Mouse (Mus musculus): ENCODE data around the gene Pgap3. TPM values are rescaled to one million over a fixed set of nuclear protein-coding genes. Genes with fewer than 3 reads are reported as not detected.

The Pgap3 gene
- polyA plus RNA-seq, 1 experiment from 2014 or later = 6.7 TPM

DNA sequence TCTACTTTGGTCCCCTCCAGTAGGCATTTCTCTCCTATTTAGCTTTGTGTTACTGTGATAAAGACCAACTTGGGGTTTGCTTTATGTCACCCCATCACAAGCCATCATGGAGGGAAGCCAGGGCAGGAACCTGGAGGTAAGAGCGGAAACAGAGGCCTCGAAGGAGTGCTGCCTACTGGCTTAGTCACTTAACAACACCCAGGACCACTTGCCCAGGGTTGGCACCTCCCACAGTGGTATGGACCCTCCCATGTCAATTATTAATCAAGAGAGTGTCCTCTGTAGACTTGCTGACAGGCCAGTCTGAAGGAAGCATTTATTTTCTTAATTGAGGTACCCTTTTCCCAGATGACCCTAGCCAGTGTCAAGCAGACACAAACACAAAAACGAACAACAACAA is 526 bp upstream of the Pgap3 start:
- ATAC-seq (ENCODE audit: insufficient read depth, low FRiP score, low TSS enrichment) = no peak

GRCm38 (mm10) chr11:98397946-98398345 is 2.3 kb downstream of the Pgap3 start:
- no peak overlapping the region for H3K4me2 ChIP-seq (ENCODE audit: low read depth)
- 88% methylated on average over 7 of the region's 7 CpGs for WGBS

More for the DNA sequence above, 526 bp upstream of the Pgap3 start:
- no peaks in the 10 kb centered on the region for H3K27me3 ChIP-seq (ENCODE audit: control insufficient read depth, insufficient read depth, low read length)
- peak overlapping the region; percentile 73 for H3K9ac ChIP-seq (ENCODE audit: low read length)
- peaks cover 4% of the 10 kb centered on the region; the same call in 1 of the 2 replicates for H3K4me1 ChIP-seq (ENCODE audit: control insufficient read depth, insufficient read depth, low read length)
- 69% methylated on average over 3 of the region's 3 CpGs for WGBS
- no peak overlapping the region; the same call in 1 of the 2 replicates for H3K27ac ChIP-seq (ENCODE audit: low read depth, low read length)
- no peak for DNase-seq (ENCODE audit: low spot score)
- H3K4me2 ChIP-seq (ENCODE audit: low read depth) = peak overlapping the region; percentile 79
- H3K36me3 ChIP-seq (ENCODE audit: control insufficient read depth, insufficient read depth, low read length) = no peaks in the 10 kb centered on the region
- no peaks in the 10 kb centered on the region for H3K9me3 ChIP-seq (ENCODE audit: control insufficient read depth, low read length)
- peak overlapping the region; percentile 65 for H3K4me3 ChIP-seq (ENCODE audit: low read depth, low read length)

DNA sequence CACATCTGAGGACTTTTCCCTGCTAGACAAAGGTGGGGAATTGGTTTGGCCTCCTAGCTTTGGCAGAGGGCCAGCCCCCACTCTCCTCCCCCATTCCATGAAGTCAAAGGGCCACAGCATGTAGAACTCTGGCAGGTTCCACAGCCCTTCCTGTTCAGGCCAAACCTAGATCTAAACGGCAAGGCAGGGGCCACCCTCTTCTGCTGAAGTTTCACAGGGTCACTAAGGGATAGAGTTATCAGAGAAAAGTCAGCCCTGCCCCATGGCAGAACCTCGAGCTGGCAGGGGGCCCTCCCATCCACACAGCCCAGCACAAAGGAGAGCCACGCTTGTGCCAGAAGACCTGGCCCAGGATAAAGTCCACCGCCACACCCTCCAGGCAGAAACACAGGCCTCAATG is 5.2 kb downstream of the Pgap3 start:
- H3K36me3 ChIP-seq (ENCODE audit: control insufficient read depth, insufficient read depth, low read length) = no peaks in the 10 kb centered on the region
- ATAC-seq (ENCODE audit: insufficient read depth, low FRiP score, low TSS enrichment) = no peak
- WGBS = 68% methylated on average over 4 of the region's 4 CpGs
- H3K4me2 ChIP-seq (ENCODE audit: low read depth) = no peak overlapping the region
- H3K4me1 ChIP-seq (ENCODE audit: control insufficient read depth, insufficient read depth, low read length) = no peaks in the 10 kb centered on the region
- H3K27ac ChIP-seq (ENCODE audit: low read depth, low read length) = no peak overlapping the region
- no peak overlapping the region for H3K9ac ChIP-seq (ENCODE audit: low read length)
- no peak for DNase-seq (ENCODE audit: low spot score)
- no peak overlapping the region for H3K4me3 ChIP-seq (ENCODE audit: low read depth, low read length)
- H3K27me3 ChIP-seq (ENCODE audit: control insufficient read depth, insufficient read depth, low read length) = peaks cover 6% of the 10 kb centered on the region; the same call in 1 of the 2 replicates
- no peaks in the 10 kb centered on the region for H3K9me3 ChIP-seq (ENCODE audit: control insufficient read depth, low read length)

More at GRCm38 (mm10) chr11:98397946-98398345, 2.3 kb downstream of the Pgap3 start:
- Histone ChIP-seq H3K36me3 (ENCODE audit: control insufficient read depth, insufficient read depth, low read length) (no peaks in the 10 kb centered on the region), H3K4me1 (ENCODE audit: control insufficient read depth, insufficient read depth, low read length) (peaks cover 4% of the 10 kb centered on the region; the same call in 1 of the 2 replicates), H3K9ac (ENCODE audit: low read length) (no peak overlapping the region), H3K9me3 (ENCODE audit: control insufficient read depth, low read length) (no peaks in the 10 kb centered on the region), H3K4me3 (ENCODE audit: low read depth, low read length) (no peak overlapping the region), H3K27me3 (ENCODE audit: control insufficient read depth, insufficient read depth, low read length) (0 out of 2 replicates have a peak, but pooled peaks cover 2% of the 10 kb centered on the region), H3K27ac (ENCODE audit: low read depth, low read length) (no peak overlapping the region)
- no peak for ATAC-seq (ENCODE audit: insufficient read depth, low FRiP score, low TSS enrichment)
- no peak for DNase-seq (ENCODE audit: low spot score)

DNA sequence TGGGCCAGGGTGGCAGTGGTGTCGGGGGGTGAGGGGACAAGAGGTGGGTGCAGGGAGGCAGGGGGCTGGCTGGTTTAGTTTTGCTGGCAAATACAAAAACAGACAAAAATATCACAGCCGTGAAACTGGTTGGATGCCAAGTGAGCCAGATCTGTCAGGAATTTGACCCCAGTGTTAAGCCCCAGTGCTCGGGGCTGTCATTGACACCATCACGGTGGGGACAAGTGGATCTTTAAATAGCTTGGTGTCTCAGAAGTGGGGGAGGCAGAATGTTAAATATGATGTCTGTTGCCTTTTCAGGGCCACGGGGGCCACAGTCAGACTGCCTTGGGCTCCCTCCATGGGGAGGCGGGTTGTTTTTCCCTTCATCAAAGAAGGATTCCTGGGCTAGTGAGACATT is 6.0 kb downstream of the Pgap3 start:
- DNase-seq (ENCODE audit: low spot score) (no peak), ATAC-seq (ENCODE audit: insufficient read depth, low FRiP score, low TSS enrichment) (no peak)
- Histone ChIP-seq H3K36me3 (ENCODE audit: control insufficient read depth, insufficient read depth, low read length) (no peaks in the 10 kb centered on the region), H3K4me1 (ENCODE audit: control insufficient read depth, insufficient read depth, low read length) (no peaks in the 10 kb centered on the region), H3K27ac (ENCODE audit: low read depth, low read length) (no peak overlapping the region), H3K9ac (ENCODE audit: low read length) (no peak overlapping the region), H3K9me3 (ENCODE audit: control insufficient read depth, low read length) (no peaks in the 10 kb centered on the region), H3K4me2 (ENCODE audit: low read depth) (no peak overlapping the region), H3K27me3 (ENCODE audit: control insufficient read depth, insufficient read depth, low read length) (peaks cover 6% of the 10 kb centered on the region; the same call in 1 of the 2 replicates), H3K4me3 (ENCODE audit: low read depth, low read length) (no peak overlapping the region)
- 60% methylated on average over 6 of the region's 6 CpGs for WGBS

- ATAC-seq (ENCODE audit: insufficient read depth, low FRiP score, low TSS enrichment) = no peak
- DNase-seq (ENCODE audit: low spot score) = no peak
- H3K9me3 ChIP-seq (ENCODE audit: control insufficient read depth, low read length) = no peaks in the 10 kb centered on the region
- H3K4me1 ChIP-seq (ENCODE audit: control insufficient read depth, insufficient read depth, low read length) = no peaks in the 10 kb centered on the region
- H3K27ac ChIP-seq (ENCODE audit: low read depth, low read length) = no peak overlapping the region
- no peak overlapping the region for H3K4me2 ChIP-seq (ENCODE audit: low read depth)
- no peaks in the 10 kb centered on the region for H3K36me3 ChIP-seq (ENCODE audit: control insufficient read depth, insufficient read depth, low read length)
- 78% methylated on average over 6 of the region's 6 CpGs for WGBS
- no peak overlapping the region for H3K9ac ChIP-seq (ENCODE audit: low read length)
- peaks cover 6% of the 10 kb centered on the region; the same call in 1 of the 2 replicates for H3K27me3 ChIP-seq (ENCODE audit: control insufficient read depth, insufficient read depth, low read length)
- no peak overlapping the region for H3K4me3 ChIP-seq (ENCODE audit: low read depth, low read length)
These were observed 7.0 kb downstream of the Pgap3 start for GRCm38 (mm10) chr11:98393317-98393716.

GRCm38 (mm10) chr11:98392645-98393044 is 7.6 kb downstream of the Pgap3 start:
- H3K27me3 ChIP-seq (ENCODE audit: control insufficient read depth, insufficient read depth, low read length) = peaks cover 11% of the 10 kb centered on the region
- no peak for ATAC-seq (ENCODE audit: insufficient read depth, low FRiP score, low TSS enrichment)

DNA sequence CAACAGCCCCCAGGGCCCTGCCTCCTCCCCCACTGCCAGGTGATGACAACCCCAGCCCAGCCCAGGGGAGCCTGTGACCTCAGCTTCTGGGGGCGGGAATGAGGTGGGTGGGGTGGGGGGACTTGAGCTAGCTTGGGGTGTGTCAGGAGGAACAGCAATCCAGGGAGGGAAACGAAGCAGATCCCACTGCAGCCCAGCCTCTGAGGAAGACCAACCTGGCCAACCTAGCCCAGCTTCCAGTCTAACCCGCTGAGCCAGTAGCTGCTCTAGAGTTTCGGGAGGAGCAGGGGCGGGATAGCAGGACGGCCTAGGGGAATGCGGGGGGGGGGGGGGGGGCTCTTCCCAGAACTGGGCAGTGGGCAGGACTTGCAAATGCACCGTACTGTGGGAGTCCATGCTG is 8.3 kb downstream of the Pgap3 start:
- H3K4me1 ChIP-seq (ENCODE audit: control insufficient read depth, insufficient read depth, low read length) = no peaks in the 10 kb centered on the region
- 13% methylated on average over 8 of the region's 8 CpGs for WGBS
- no peak for DNase-seq (ENCODE audit: low spot score)
- H3K4me3 ChIP-seq (ENCODE audit: low read depth, low read length) = no peak overlapping the region
- H3K9ac ChIP-seq (ENCODE audit: low read length) = no peak overlapping the region
- H3K27ac ChIP-seq (ENCODE audit: low read depth, low read length) = no peak overlapping the region
- H3K36me3 ChIP-seq (ENCODE audit: control insufficient read depth, insufficient read depth, low read length) = no peaks in the 10 kb centered on the region
- peaks cover 17% of the 10 kb centered on the region for H3K27me3 ChIP-seq (ENCODE audit: control insufficient read depth, insufficient read depth, low read length)
- no peaks in the 10 kb centered on the region for H3K9me3 ChIP-seq (ENCODE audit: control insufficient read depth, low read length)
- no peak for ATAC-seq (ENCODE audit: insufficient read depth, low FRiP score, low TSS enrichment)
- no peak overlapping the region for H3K4me2 ChIP-seq (ENCODE audit: low read depth)

More at GRCm38 (mm10) chr11:98392645-98393044, 7.6 kb downstream of the Pgap3 start:
- Histone ChIP-seq H3K4me2 (ENCODE audit: low read depth) (no peak overlapping the region), H3K36me3 (ENCODE audit: control insufficient read depth, insufficient read depth, low read length) (no peaks in the 10 kb centered on the region), H3K4me3 (ENCODE audit: low read depth, low read length) (no peak overlapping the region), H3K9me3 (ENCODE audit: control insufficient read depth, low read length) (no peaks in the 10 kb centered on the region), H3K9ac (ENCODE audit: low read length) (no peak overlapping the region), H3K4me1 (ENCODE audit: control insufficient read depth, insufficient read depth, low read length) (no peaks in the 10 kb centered on the region), H3K27ac (ENCODE audit: low read depth, low read length) (no peak overlapping the region)
- DNase-seq (ENCODE audit: low spot score) = no peak
- 48% methylated on average over 4 of the region's 4 CpGs for WGBS

- Histone ChIP-seq H3K4me2 (ENCODE audit: low read depth) (no peak overlapping the region), H3K9me3 (ENCODE audit: control insufficient read depth, low read length) (no peaks in the 10 kb centered on the region), H3K4me3 (ENCODE audit: low read depth, low read length) (no peak overlapping the region), H3K4me1 (ENCODE audit: control insufficient read depth, insufficient read depth, low read length) (no peaks in the 10 kb centered on the region), H3K27me3 (ENCODE audit: control insufficient read depth, insufficient read depth, low read length) (peaks cover 31% of the 10 kb centered on the region), H3K9ac (ENCODE audit: low read length) (no peak overlapping the region), H3K27ac (ENCODE audit: low read depth, low read length) (no peak overlapping the region), H3K36me3 (ENCODE audit: control insufficient read depth, insufficient read depth, low read length) (no peaks in the 10 kb centered on the region)
- 64% methylated on average over 8 of the region's 12 CpGs for WGBS
- ATAC-seq (ENCODE audit: insufficient read depth, low FRiP score, low TSS enrichment) = no peak
- DNase-seq (ENCODE audit: low spot score) = no peak
These were observed 10.1 kb downstream of the Pgap3 start for GRCm38 (mm10) chr11:98390141-98390540.

GRCm38 (mm10) chr11:98389221-98389780 is 11.0 kb downstream of the Pgap3 start:
- H3K36me3 ChIP-seq (ENCODE audit: control insufficient read depth, insufficient read depth, low read length) = no peaks in the 10 kb centered on the region
- peak; percentile 60 for DNase-seq (ENCODE audit: low spot score)
- H3K4me2 ChIP-seq (ENCODE audit: low read depth) = no peak overlapping the region
- no peak overlapping the region for H3K27ac ChIP-seq (ENCODE audit: low read depth, low read length)
- H3K4me1 ChIP-seq (ENCODE audit: control insufficient read depth, insufficient read depth, low read length) = no peaks in the 10 kb centered on the region
- ATAC-seq (ENCODE audit: insufficient read depth, low FRiP score, low TSS enrichment) = no peak
- H3K9ac ChIP-seq (ENCODE audit: low read length) = no peak overlapping the region
- H3K27me3 ChIP-seq (ENCODE audit: control insufficient read depth, insufficient read depth, low read length) = peaks cover 31% of the 10 kb centered on the region
- no peak overlapping the region for H3K4me3 ChIP-seq (ENCODE audit: low read depth, low read length)
- WGBS = 19% methylated on average over 9 of the region's 9 CpGs
- H3K9me3 ChIP-seq (ENCODE audit: control insufficient read depth, low read length) = no peaks in the 10 kb centered on the region

Measured in neural tube, embryonic 11.5 days (tissue).